ENCODE assay signal across 8 mouse cellular contexts in genomic region chr7:28350155-28350883, GRCm38 (mm10). TPM values are rescaled to one million over a fixed set of nuclear protein-coding genes. Genes with fewer than 3 reads are reported as not detected.
DNase-seq lines count a peak whose midpoint lies in the region; ATAC-seq and TF ChIP-seq lines count a peak whose summit lies in the region.

TSS of gene Rps16 (plus strand) at chr7:28350652.

- under 1% methylated on average over 50 of the region's 50 CpGs for WGBS in cerebellum, adult 2 months
- WGBS in lung, embryonic 16.5 days = under 1% methylated on average over 47 of the region's 50 CpGs

- H3K4me3 ChIP-seq in MEL (ENCODE audit: control insufficient read depth in 1 of 2, insufficient read depth in 1 of 2, low read depth in 2 of 2, low read length in 2 of 2) = peak within 1 kb of the TSS; percentile 76 to 88
- peak within 1 kb of the TSS; percentile 98 for H3K4me3 ChIP-seq in cerebellum, adult 2 months (replicated peaks; ENCODE audit: insufficient read depth, low read depth, low read length)
- H3K4me3 ChIP-seq in lung, embryonic 16.5 days (ENCODE audit: low read length) = peak within 1 kb of the TSS; percentile 90

- peak within 1 kb of the TSS; percentile 81 for H3K9ac ChIP-seq in MEL (ENCODE audit: control insufficient read depth, low read depth, low read length, poor library complexity, severe bottlenecking)
- peak within 1 kb of the TSS; percentile 99 for H3K9ac ChIP-seq in lung, embryonic 16.5 days (ENCODE audit: low read length)

- peak within 1 kb of the TSS; percentile 90 for H3K4me2 ChIP-seq in lung, embryonic 16.5 days (ENCODE audit: low read depth, low read length)

- TF ChIP-seq POLR2A in MEL (IDR thresholded peaks at IDR 0.05; ENCODE audit: control insufficient read depth in 1 of 2, insufficient read depth in 1 of 2, low read depth in 1 of 2, low read length in 2 of 2, poor library complexity in 1 of 2) = peak; percentile 38 to 90; a peak in 2 of 4 replicates
- peak; percentile 83; the same call in 1 of the 2 replicates for TF ChIP-seq POLR2A in cerebellum, adult 2 months (IDR thresholded peaks at IDR 0.05; ENCODE audit: borderline replicate concordance, insufficient read depth, low read length)

- H3K27me3 ChIP-seq in MEL (ENCODE audit: control insufficient read depth in 1 of 2, insufficient read depth in 2 of 2, low read length in 2 of 2) = no peaks in the 10 kb centered on the region
- H3K27me3 ChIP-seq in cerebellum, adult 2 months (ENCODE audit: control insufficient read depth, insufficient read depth, low read length) = no peaks in the 10 kb centered on the region
- no peaks in the 10 kb centered on the region for H3K27me3 ChIP-seq in lung, embryonic 16.5 days (ENCODE audit: control insufficient read depth, insufficient read depth, low read depth, low read length)

- peak within 1 kb of the TSS; percentile 63 for H3K27ac ChIP-seq in MEL (ENCODE audit: control insufficient read depth, low read depth, low read length)
- H3K27ac ChIP-seq in cerebellum, adult 2 months (ENCODE audit: insufficient read depth, low read length) = peak within 1 kb of the TSS; percentile 83
- peak within 1 kb of the TSS; percentile 91 for H3K27ac ChIP-seq in lung, embryonic 16.5 days (ENCODE audit: low read length)

- peak; percentile 97 for DNase-seq in MEL (ENCODE audit: low read depth, low spot score)
- DNase-seq in cerebellum, adult 2 months = peak; percentile 98 to 99
- peak; percentile 98 for DNase-seq in forelimb bud, embryonic 11.5 days (ENCODE audit: low read depth, low spot score)
- DNase-seq in layer of hippocampus, adult 9-10 months (ENCODE audit: low spot score) = peak; percentile 88
- DNase-seq in ovary, postnatal 10 days (ENCODE audit: low spot score) = peak; percentile 98
- DNase-seq in thymus, postnatal 10 days (ENCODE audit: low spot score in 2 of 2) = peak; percentile 98 to 99

- H3K9me3 ChIP-seq in MEL (replicated peaks; ENCODE audit: insufficient read depth, low read length) = no peaks in the 10 kb centered on the region
- no peaks in the 10 kb centered on the region for H3K9me3 ChIP-seq in lung, embryonic 16.5 days (ENCODE audit: control insufficient read depth, low read length)

- TF ChIP-seq EP300 in MEL (IDR thresholded peaks at IDR 0.05; ENCODE audit: low read depth in 1 of 2, low read length in 2 of 2) = no peak

- peaks cover 20% of the 10 kb centered on the region for H3K79me2 ChIP-seq in MEL (ENCODE audit: control insufficient read depth, insufficient read depth, low read length, poor library complexity)

- peak; percentile 94 for ATAC-seq in hematopoietic stem cell, adult 5-6 weeks (replicated peaks in 1 of 2; ENCODE audit: insufficient read depth in 1 of 2, low FRiP score in 2 of 2, low TSS enrichment in 1 of 2, low read depth in 1 of 2, poor library complexity in 2 of 2, severe bottlenecking in 2 of 2)
- peak; percentile 96 for ATAC-seq in lung, embryonic 16.5 days (ENCODE audit: low read depth)

- H3K4me1 ChIP-seq in MEL (ENCODE audit: control insufficient read depth in 1 of 2, insufficient read depth in 2 of 2, low read length in 2 of 2) = peaks cover 2 to 20% of the 10 kb centered on the region in 2 experiments; a peak in 3 of 4 replicates
- H3K4me1 ChIP-seq in cerebellum, adult 2 months (ENCODE audit: control insufficient read depth, insufficient read depth, low read length) = peaks cover 5% of the 10 kb centered on the region; the same call in 1 of the 2 replicates
- H3K4me1 ChIP-seq in lung, embryonic 16.5 days (replicated peaks; ENCODE audit: control insufficient read depth, insufficient read depth, low read length) = peaks cover 15% of the 10 kb centered on the region

- peaks cover 11 to 24% of the 10 kb centered on the region in 2 experiments for H3K36me3 ChIP-seq in MEL (ENCODE audit: control insufficient read depth in 1 of 2, insufficient read depth in 2 of 2, low read length in 2 of 2)
- H3K36me3 ChIP-seq in lung, embryonic 16.5 days (ENCODE audit: control insufficient read depth, insufficient read depth, low read length) = peaks cover 22% of the 10 kb centered on the region

- no peak for TF ChIP-seq CTCF in MEL (IDR thresholded peaks at IDR 0.05 in 2 of 3, conservative IDR thresholded peaks at IDR 0.05 in 1 of 3; ENCODE audit: control insufficient read depth in 1 of 3, insufficient read depth in 1 of 3, low read depth in 2 of 3, low read length in 3 of 3, poor library complexity in 1 of 3, severe bottlenecking in 1 of 3)
- no peak for TF ChIP-seq CTCF in cerebellum, adult 2 months (IDR thresholded peaks at IDR 0.05; ENCODE audit: borderline replicate concordance, insufficient read depth, low read depth, low read length)

- TF ChIP-seq RAD21 in MEL (IDR thresholded peaks at IDR 0.05; ENCODE audit: low read depth, low read length) = no peak

TF ChIP-seq in MEL, 35 proteins besides CTCF, POLR2A, EP300 and RAD21:
- peak; percentile 92 for TF ChIP-seq TBP (IDR thresholded peaks at IDR 0.05; ENCODE audit: low read depth, low read length)
- TF ChIP-seq POLR2AphosphoS2 (IDR thresholded peaks at IDR 0.05; ENCODE audit: low read length) = peak; percentile 86
- peak; percentile 74; the same call in 1 of the 2 replicates for TF ChIP-seq ZMIZ1 (IDR thresholded peaks at IDR 0.05; ENCODE audit: low read depth, low read length)
- TF ChIP-seq ZKSCAN1 (IDR thresholded peaks at IDR 0.05; ENCODE audit: low read depth, low read length) = no peak
- no peak for TF ChIP-seq ETS1 (IDR thresholded peaks at IDR 0.05; ENCODE audit: low read depth, low read length)
- no peak for TF ChIP-seq MYB (IDR thresholded peaks at IDR 0.05; ENCODE audit: low read depth, low read length)
- no peak for TF ChIP-seq MEF2A (IDR thresholded peaks at IDR 0.05; ENCODE audit: extremely low read depth, insufficient replicate concordance, low read depth, low read length, poor library complexity, severe bottlenecking)
- no peak for TF ChIP-seq JUND (IDR thresholded peaks at IDR 0.05; ENCODE audit: low read depth, low read length)
- peak; percentile 78 for TF ChIP-seq TCF12 (IDR thresholded peaks at IDR 0.05; ENCODE audit: low read depth, low read length)
- TF ChIP-seq MAX (IDR thresholded peaks at IDR 0.05; ENCODE audit: low read length) = peak; percentile 64
- TF ChIP-seq CHD2 (IDR thresholded peaks at IDR 0.05; ENCODE audit: low read length) = no peak
- 0 out of 2 replicates have a peak, but pooled peaks have one; percentile 7 for TF ChIP-seq USF1 (IDR thresholded peaks at IDR 0.05; ENCODE audit: low read depth, low read length)
- peak; percentile 64; the same call in 1 of the 2 replicates for TF ChIP-seq SIN3A (IDR thresholded peaks at IDR 0.05; ENCODE audit: low read length)
- TF ChIP-seq NELFE (IDR thresholded peaks at IDR 0.05; ENCODE audit: low read depth, low read length) = peak; percentile 90
- peak; percentile 92 for TF ChIP-seq KAT2A (conservative IDR thresholded peaks at IDR 0.05; ENCODE audit: low read depth, low read length)
- TF ChIP-seq TAL1 (IDR thresholded peaks at IDR 0.05; ENCODE audit: low read length) = no peak
- peak; percentile 86 for TF ChIP-seq NRF1 (IDR thresholded peaks at IDR 0.05; ENCODE audit: insufficient read depth, low read depth, low read length, poor library complexity, severe bottlenecking)
- no peak for TF ChIP-seq USF2 (IDR thresholded peaks at IDR 0.05; ENCODE audit: borderline replicate concordance in 1 of 2, insufficient read depth in 1 of 2, low read depth in 1 of 2, low read length in 2 of 2)
- peak; percentile 68; the same call in 1 of the 2 replicates for TF ChIP-seq MYC (IDR thresholded peaks at IDR 0.05; ENCODE audit: low read depth, low read length)
- TF ChIP-seq CHD1 (IDR thresholded peaks at IDR 0.05; ENCODE audit: low read depth, low read length) = no peak
- TF ChIP-seq E2F4 (IDR thresholded peaks at IDR 0.05; ENCODE audit: borderline replicate concordance, low read depth, low read length) = peak; percentile 69; the same call in 1 of the 2 replicates
- TF ChIP-seq MXI1 (IDR thresholded peaks at IDR 0.05; ENCODE audit: low read depth, low read length) = peak; percentile 78
- peak; percentile 94 for TF ChIP-seq ELF1 (IDR thresholded peaks at IDR 0.05; ENCODE audit: low read depth, low read length)
- TF ChIP-seq BHLHE40 (IDR thresholded peaks at IDR 0.05; ENCODE audit: borderline replicate concordance, low read depth, low read length) = no peak
- TF ChIP-seq RCOR1 (IDR thresholded peaks at IDR 0.05; ENCODE audit: low read depth, low read length) = no peak
- no peak for TF ChIP-seq ZNF384 (IDR thresholded peaks at IDR 0.05; ENCODE audit: low read depth, low read length)
- TF ChIP-seq HCFC1 (IDR thresholded peaks at IDR 0.05; ENCODE audit: low read depth, low read length) = peak; percentile 94
- peak; percentile 98 for TF ChIP-seq MAZ (IDR thresholded peaks at IDR 0.05; ENCODE audit: low read depth, low read length)

RNA-seq across cellular contexts. Expression of gene Rps16, which starts in this region (rescaled TPM):
- 2,133 and 2,343 TPM in 2 replicates for total RNA-seq in MEL (2012; rRNA removed)
- polyA plus RNA-seq in MEL (2012; ENCODE audit: insufficient read depth in 1 of 2, insufficient read length in 2 of 2, low read depth in 1 of 2, low replicate concordance in 2 of 2, missing spikeins in 1 of 2) = 1,000 to 10,000 TPM; 1,661 to 1,740 TPM
- 510 and 514 TPM in 2 replicates for polyA plus RNA-seq in cerebellum, adult 2 months (2012; rRNA removed)
- 943 and 1,083 TPM in 2 replicates for total RNA-seq in hematopoietic stem cell, adult 5-6 weeks (2017)
- polyA plus RNA-seq in lung, embryonic 16.5 days (2015; fragmentation: Nextera tagmentation; extraction: Ambion mirVana) = 981 and 1,007 TPM in 2 replicates

Comparison
In these comparisons a context has a peak if more than half of its experiments do, and no peak if none do; other contexts are left out.
1. Peak in every context shown above with its lines: DNase-seq, ATAC-seq, H3K4me3 ChIP-seq and H3K27ac ChIP-seq.